Comparison of ENCODE assay signal across 23 mouse cellular contexts in the genomic region with DNA sequence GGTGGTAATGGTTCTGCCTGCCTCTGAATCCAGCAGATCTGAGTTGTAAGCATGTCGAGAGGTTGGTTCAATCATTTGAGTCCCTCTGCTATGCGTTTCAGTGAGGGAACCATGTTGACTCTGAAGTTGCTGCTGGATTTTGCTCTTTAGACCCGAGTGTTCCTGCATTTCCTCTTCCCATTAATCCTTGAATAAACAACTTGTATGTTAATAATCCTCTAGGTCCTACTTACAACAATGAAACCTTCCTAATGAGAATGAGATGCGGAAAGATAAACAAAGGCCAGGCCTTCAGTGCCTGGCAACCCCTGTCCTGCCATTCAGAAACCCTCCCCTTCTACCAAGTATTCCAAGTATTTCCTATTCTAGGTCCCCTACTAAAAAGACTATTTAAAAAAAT. TPM values are rescaled to one million over a fixed set of nuclear protein-coding genes. Genes with fewer than 3 reads are reported as not detected.
DNase-seq lines count a peak whose midpoint lies in the region; TF ChIP-seq lines count a peak whose summit lies in the region.
"Had no signal": no experiment of that assay in that cellular context is flagged by ENCODE, and none has a peak within 500 bp of the region (broad histone marks: within the 10 kb centered on the region; RNA-seq: fewer than 3 reads in every experiment).

No protein-coding gene starts in this region.

- no peaks in the 10 kb centered on the region for H3K79me2 ChIP-seq in liver, adult 2 months (ENCODE audit: control insufficient read depth, insufficient read depth, low read length)

- TF ChIP-seq CTCF in gastrocnemius, adult 2 months (IDR thresholded peaks at IDR 0.05) = no peak
- TF ChIP-seq CTCF in liver, adult 2 months (IDR thresholded peaks at IDR 0.05; ENCODE audit: low read depth, low read length) = no peak

- no peak for TF ChIP-seq POLR2A in liver, adult 2 months (IDR thresholded peaks at IDR 0.05; ENCODE audit: extremely low read depth, insufficient read depth, low read length)

- no peak overlapping the region for H3K9ac ChIP-seq in liver, adult 2 months (ENCODE audit: low read depth, low read length)
- H3K9ac ChIP-seq: forebrain, embryonic 12.5 days; heart, embryonic 15.5 days; hindbrain, embryonic 15.5 days; limb, embryonic 15.5 days; neural tube, embryonic 15.5 days had no signal

- intact Hi-C loops in gastrocnemius, adult 2 months (cut with DNase I) = no loop called here
- intact Hi-C loops in gastrocnemius, postnatal 14 days (cut with DNase I; ENCODE audit: low total_unique reads) = no loop called here

- H3K27me3 ChIP-seq in liver, adult 2 months (ENCODE audit: control insufficient read depth, insufficient read depth, low read length) = no peaks in the 10 kb centered on the region
- H3K27me3 ChIP-seq: forebrain, embryonic 12.5 days; heart, embryonic 15.5 days; hindbrain, embryonic 15.5 days; limb, embryonic 15.5 days; neural tube, embryonic 15.5 days had no signal

- H3K4me1 ChIP-seq in liver, adult 2 months (ENCODE audit: control insufficient read depth, insufficient read depth, low read length) = peaks cover 13% of the 10 kb centered on the region
- peaks cover 16% of the 10 kb centered on the region for H3K4me1 ChIP-seq in brown adipose tissue, adult 24 weeks (ENCODE audit: control insufficient read depth, insufficient read depth, insufficient read length, low read length)
- H3K4me1 ChIP-seq: forebrain, embryonic 12.5 days; heart, embryonic 15.5 days; hindbrain, embryonic 15.5 days; neural tube, embryonic 15.5 days had no signal

- WGBS in liver, adult 2 months = 19% methylated on average over 4 of the region's 4 CpGs

- peak overlapping the region; percentile 55 for H3K27ac ChIP-seq in gastrocnemius, adult 2 months
- no peak overlapping the region for H3K27ac ChIP-seq in liver, adult 2 months (replicated peaks; ENCODE audit: insufficient read depth, low read depth, low read length)
- peak overlapping the region; percentile 94 for H3K27ac ChIP-seq in brown adipose tissue, adult 24 weeks (replicated peaks; ENCODE audit: low read depth, low read length)
- H3K27ac ChIP-seq: embryonic facial prominence, embryonic 10.5 days; forebrain, embryonic 12.5 days; heart, embryonic 15.5 days; hindbrain, embryonic 15.5 days; limb, embryonic 15.5 days; neural tube, embryonic 15.5 days had no signal

- no peaks in the 10 kb centered on the region for H3K36me3 ChIP-seq in liver, adult 2 months (ENCODE audit: control insufficient read depth, insufficient read depth, low read length)
- H3K36me3 ChIP-seq: embryonic facial prominence, embryonic 10.5 days; forebrain, embryonic 12.5 days; heart, embryonic 15.5 days; limb, embryonic 15.5 days had no signal

- DNase-seq in gastrocnemius, adult 2 months = no peak
- DNase-seq in gastrocnemius, postnatal 14 days = no peak
- peak; percentile 84 for DNase-seq in liver, adult 2 months (ENCODE audit: extremely low read depth, low read depth, low spot score)
- DNase-seq in liver = no peak
- DNase-seq in kidney, postnatal 14 days = peak; percentile 44
- no peak for DNase-seq in frontal cortex, postnatal 25 days (ENCODE audit: low spot score in 2 of 2)
- DNase-seq in adrenal gland, adult 2 months = no peak
- DNase-seq: adrenal gland, postnatal 36 days; cerebellum, adult 18-20 months; gastrocnemius, postnatal 10 days; heart, adult 18-20 months; heart, postnatal 4 days; lung, postnatal 14 days; spleen, adult 18-20 months; thymus, postnatal 4 days had no signal

- H3K4me3 ChIP-seq in gastrocnemius, adult 2 months = no peak overlapping the region
- no peak overlapping the region for H3K4me3 ChIP-seq in liver, adult 2 months (ENCODE audit: insufficient read depth, low read depth, low read length)
- no peak overlapping the region for H3K4me3 ChIP-seq in brown adipose tissue, adult 24 weeks (ENCODE audit: insufficient read depth, low read depth, low read length)
- H3K4me3 ChIP-seq: embryonic facial prominence, embryonic 10.5 days; forebrain, embryonic 12.5 days; heart, embryonic 15.5 days; hindbrain, embryonic 15.5 days; limb, embryonic 15.5 days; neural tube, embryonic 15.5 days had no signal

RNA-seq across cellular contexts. Expression of gene Plpp6, which starts 47.3 kb away (rescaled TPM):
- total RNA-seq in gastrocnemius, adult 2 months (2021) = 1 to 10 TPM; 1.8 to 1.9 TPM
- 1 to 10 TPM; 2.9 to 3.1 TPM for total RNA-seq in gastrocnemius, postnatal 14 days (2021)
- total RNA-seq in liver, adult 2 months (2014; rRNA removed) = 6.9 and 7.2 TPM in 2 replicates
- polyA plus RNA-seq in liver, adult 2 months (2012; rRNA removed) = 8.3 and 9.4 TPM in 2 replicates
- polyA plus RNA-seq in brown adipose tissue, adult 24 weeks (2012; ENCODE audit: insufficient read depth, insufficient read length, missing spikeins) = 22.9 and 32.4 TPM in 2 replicates
- 10 to 100 TPM; 32.0 to 35.3 TPM for total RNA-seq in adrenal gland, adult 2 months (2021)
- polyA plus RNA-seq in adrenal gland, adult 2 months (2012; rRNA removed) = 26.5 and 27.1 TPM in 2 replicates

RNA-seq across cellular contexts. Expression of gene 4430402I18Rik, which starts 51.1 kb away (rescaled TPM):
- total RNA-seq in gastrocnemius, adult 2 months (2021) = 1 to 10 TPM; 2.1 to 2.6 TPM
- 1 to 10 TPM in 1 of 2 experiments, not detected in 1; 1.2 TPM for total RNA-seq in gastrocnemius, postnatal 14 days (2021)
- total RNA-seq in liver, adult 2 months (2014; rRNA removed) = 1.8 and 1.9 TPM in 2 replicates
- 2.8 and 3.4 TPM in 2 replicates for polyA plus RNA-seq in liver, adult 2 months (2012; rRNA removed)
- 27.9 and 41.7 TPM in 2 replicates for polyA plus RNA-seq in brown adipose tissue, adult 24 weeks (2012; ENCODE audit: insufficient read depth, insufficient read length, missing spikeins)
- total RNA-seq in adrenal gland, adult 2 months (2021) = 1 to 10 TPM; 5.1 to 5.3 TPM
- 0.65 and 1.1 TPM in 2 replicates for polyA plus RNA-seq in adrenal gland, adult 2 months (2012; rRNA removed)
- total RNA-seq: megakaryocyte-erythroid progenitor cell, adult 5-6 weeks had no signal

Comparison
In these comparisons a context has a peak if more than half of its experiments do, and no peak if none do; other contexts are left out.
1. DNase-seq: peak in liver, adult 2 months (single experiment) and kidney, postnatal 14 days (single experiment); none in gastrocnemius, adult 2 months (single experiment), gastrocnemius, postnatal 14 days (single experiment), liver (single experiment), frontal cortex, postnatal 25 days (0 of 2) and adrenal gland, adult 2 months (single experiment).